ENCODE assay signal across 9 mouse cellular contexts in the genomic region with DNA sequence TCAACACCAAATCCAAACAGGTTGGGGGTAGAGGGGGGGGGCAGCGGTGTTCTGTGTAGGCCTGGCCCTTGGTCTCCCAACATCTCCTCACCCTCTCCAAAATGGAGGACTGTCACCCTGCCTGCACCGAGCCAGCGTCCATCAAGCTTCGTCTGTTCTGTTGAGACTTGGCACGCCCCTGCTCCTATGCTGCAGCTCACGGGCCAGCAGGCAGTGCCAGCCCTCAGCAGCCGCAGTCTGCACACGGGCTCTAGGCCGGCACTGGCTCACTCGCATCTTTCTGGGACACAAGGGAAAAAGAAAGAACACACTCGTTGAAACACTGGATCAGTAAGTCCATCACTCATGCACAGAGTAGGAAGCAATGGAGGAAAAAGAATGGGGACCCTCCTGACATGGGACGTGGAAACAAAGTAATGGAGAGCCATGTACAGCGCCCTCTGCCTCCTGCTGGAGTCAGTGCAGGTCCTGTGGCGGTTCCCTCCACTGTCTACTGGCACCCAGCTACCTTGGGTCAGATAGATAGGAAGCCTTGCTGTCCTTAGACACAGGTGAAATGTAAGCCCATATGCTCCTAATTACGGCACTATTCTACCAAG.
DNase-seq lines count a peak whose midpoint lies in the region; ATAC-seq and TF ChIP-seq lines count a peak whose summit lies in the region.
"Had no signal": no experiment of that assay in that cellular context is flagged by ENCODE, and none has a peak within 500 bp of the region (broad histone marks: within the 10 kb centered on the region; RNA-seq: fewer than 3 reads in every experiment).

No protein-coding gene starts in this region.

- no peaks in the 10 kb centered on the region for H3K36me3 ChIP-seq in ES-E14 (ENCODE audit: control insufficient read depth, insufficient read depth, low read length, poor library complexity, severe bottlenecking)
- H3K36me3 ChIP-seq in kidney, embryonic 16.5 days (ENCODE audit: insufficient read depth, low read length) = no peaks in the 10 kb centered on the region

- no peaks in the 10 kb centered on the region for H3K9me3 ChIP-seq in ES-E14 (ENCODE audit: control insufficient read depth, insufficient read depth, low read depth, low read length)
- H3K9me3 ChIP-seq in kidney, embryonic 16.5 days (ENCODE audit: low read length) = no peaks in the 10 kb centered on the region

- no peak overlapping the region for H3K4me3 ChIP-seq in layer of hippocampus, adult 2 months
- no peak overlapping the region for H3K4me3 ChIP-seq in ES-E14 (ENCODE audit: insufficient read depth in 1 of 2, low read depth in 1 of 2, low read length in 2 of 2, poor library complexity in 1 of 2, severe bottlenecking in 1 of 2)
- H3K4me3 ChIP-seq in kidney, embryonic 16.5 days (ENCODE audit: low read length) = no peak overlapping the region

- H3K9ac ChIP-seq in ES-E14 (ENCODE audit: insufficient read depth, low read depth, low read length, poor library complexity, severe bottlenecking) = no peak overlapping the region
- H3K9ac ChIP-seq in kidney, embryonic 16.5 days (replicated peaks; ENCODE audit: low read length) = no peak overlapping the region

- 86% methylated on average over 15 of the region's 15 CpGs for WGBS in kidney, embryonic 16.5 days

- H3K4me1 ChIP-seq in ES-E14 (ENCODE audit: control insufficient read depth in 2 of 2, insufficient read depth in 2 of 2, low read length in 2 of 2, poor library complexity in 1 of 2) = peaks cover 0 to 4% of the 10 kb centered on the region in 2 experiments; a peak in 1 of 4 replicates
- peaks cover 6% of the 10 kb centered on the region for H3K4me1 ChIP-seq in kidney, embryonic 16.5 days (ENCODE audit: insufficient read depth, low read length)

- peak; percentile 47; the same call in 1 of the 2 replicates for ATAC-seq in common myeloid progenitor, adult 5-6 weeks (replicated peaks; ENCODE audit: low read depth, poor library complexity, severe bottlenecking)
- no peak for ATAC-seq in kidney, embryonic 16.5 days (ENCODE audit: low FRiP score, low TSS enrichment)

- H3K27me3 ChIP-seq in kidney, embryonic 16.5 days (ENCODE audit: insufficient read depth, low read length) = no peaks in the 10 kb centered on the region

- H3K27ac ChIP-seq in layer of hippocampus, adult 2 months = no peak overlapping the region
- H3K27ac ChIP-seq in ES-E14 (ENCODE audit: insufficient read depth, low read depth, low read length, poor library complexity, severe bottlenecking) = no peak overlapping the region
- no peak overlapping the region for H3K27ac ChIP-seq in kidney, embryonic 16.5 days (ENCODE audit: low read length)

- in situ Hi-C loops in ES-E14 (cut with MboI; ENCODE audit: low sequenced_read_pairs in 2 of 2, unreplicated experiment in 2 of 2) = no loop called here

- no peak for DNase-seq in layer of hippocampus, adult 2 months (ENCODE audit: low spot score in 2 of 2)
- DNase-seq in layer of hippocampus, adult 9-11 months = no peak
- DNase-seq in A20 (ENCODE audit: low read depth, low spot score) = peak; percentile 17
- no peak for DNase-seq in ES-E14 (ENCODE audit: low read depth, low spot score)
- no peak for DNase-seq in adrenal gland, postnatal 36 days
- DNase-seq in Muller cell, postnatal 12 days (ENCODE audit: inconsistent ontology term) = no peak
- DNase-seq: lung, postnatal 4 days had no signal

- no peak overlapping the region for H3K4me2 ChIP-seq in kidney, embryonic 16.5 days (replicated peaks; ENCODE audit: low read depth, low read length)

- TF ChIP-seq CTCF in layer of hippocampus, adult 2 months (conservative IDR thresholded peaks at IDR 0.05) = peak; percentile 73

TF ChIP-seq in ES-E14, 5 proteins besides CTCF, POLR2A, EP300 and RAD21:
- TF ChIP-seq HCFC1 (IDR thresholded peaks at IDR 0.05; ENCODE audit: borderline replicate concordance, insufficient read depth, low read length) (no peak), ZC3H11A (IDR thresholded peaks at IDR 0.05; ENCODE audit: borderline replicate concordance, low read depth, low read length) (peak; percentile 28; the same call in 1 of the 2 replicates)
